In genomic region chr7:34669336-34669735, GRCm38 (mm10) we compare ENCODE assay signal across 21 mouse cellular contexts. TPM values are rescaled to one million over a fixed set of nuclear protein-coding genes. Genes with fewer than 3 reads are reported as not detected.
DNase-seq lines count a peak whose midpoint lies in the region; ATAC-seq lines count a peak whose summit lies in the region.
"Had no signal": no experiment of that assay in that cellular context is flagged by ENCODE, and none has a peak within 500 bp of the region (broad histone marks: within the 10 kb centered on the region; RNA-seq: fewer than 3 reads in every experiment).

No protein-coding gene starts in this region.

- DNase-seq in forebrain, embryonic 10.5 days (ENCODE audit: extremely low spot score, low spot score) = no peak
- no peak for DNase-seq in forebrain, embryonic 11.5 days (ENCODE audit: low spot score)
- peak; percentile 44 for DNase-seq in kidney, adult 9 months
- peak; percentile 96 for DNase-seq in ES-CJ7 (ENCODE audit: low read depth, low spot score)
- DNase-seq in limb, embryonic 11.5 days (ENCODE audit: low spot score) = no peak
- no peak for DNase-seq in spleen, postnatal 14 days (ENCODE audit: low spot score in 2 of 2)
- DNase-seq in gastrocnemius, adult 8-10 months (ENCODE audit: low spot score in 2 of 2) = no peak
- DNase-seq: adrenal gland, postnatal 36 days; cerebellum, adult 11-12 months; cerebellum, postnatal 14 days; gastrocnemius, postnatal 25 days; heart, postnatal 4 days; kidney, postnatal 25 days; liver, postnatal 0 days; lung, postnatal 14 days; thymus, adult 18-20 months had no signal

- 0 out of 2 replicates have a peak overlapping the region, but pooled peaks have one; percentile 46 for H3K27ac ChIP-seq in forebrain, embryonic 10.5 days
- H3K27ac ChIP-seq in forebrain, embryonic 11.5 days (ENCODE audit: low read depth, low read length) = no peak overlapping the region
- H3K27ac ChIP-seq in kidney, embryonic 14.5 days (ENCODE audit: low read depth, low read length) = no peak overlapping the region
- no peak overlapping the region for H3K27ac ChIP-seq in limb, embryonic 11.5 days (replicated peaks; ENCODE audit: low read depth, low read length)
- H3K27ac ChIP-seq: hindbrain, embryonic 15.5 days; intestine, embryonic 15.5 days had no signal

- no peak overlapping the region for H3K9ac ChIP-seq in forebrain, embryonic 11.5 days (ENCODE audit: low read length)
- no peak overlapping the region for H3K9ac ChIP-seq in kidney, embryonic 14.5 days (ENCODE audit: low read depth, low read length)
- peak overlapping the region; percentile 34; the same call in 1 of the 2 replicates for H3K9ac ChIP-seq in limb, embryonic 11.5 days (ENCODE audit: low read length)
- H3K9ac ChIP-seq: hindbrain, embryonic 15.5 days; intestine, embryonic 15.5 days; liver, postnatal 0 days had no signal

- H3K4me1 ChIP-seq in forebrain, embryonic 10.5 days = peaks cover 26% of the 10 kb centered on the region
- no peaks in the 10 kb centered on the region; the same call in 1 of the 2 replicates for H3K4me1 ChIP-seq in forebrain, embryonic 11.5 days (replicated peaks; ENCODE audit: control insufficient read depth, insufficient read depth, low read length)
- H3K4me1 ChIP-seq in kidney, embryonic 14.5 days (ENCODE audit: control insufficient read depth, insufficient read depth, low read length) = peaks cover 3% of the 10 kb centered on the region; the same call in 1 of the 2 replicates
- no peaks in the 10 kb centered on the region for H3K4me1 ChIP-seq in limb, embryonic 11.5 days (ENCODE audit: control insufficient read depth, insufficient read depth, low read length)
- H3K4me1 ChIP-seq: hindbrain, embryonic 15.5 days; intestine, embryonic 15.5 days had no signal

- no peak for ATAC-seq in forebrain, embryonic 11.5 days (replicated peaks; ENCODE audit: low FRiP score)
- ATAC-seq in kidney, embryonic 14.5 days (ENCODE audit: low FRiP score, low TSS enrichment) = no peak
- ATAC-seq in limb, embryonic 11.5 days (ENCODE audit: insufficient number of reproducible peaks, low FRiP score, low TSS enrichment, low read depth) = no peak
- ATAC-seq: forebrain, embryonic 14.5 days; intestine, embryonic 15.5 days; liver, postnatal 0 days; midbrain, embryonic 16.5 days had no signal

- no peaks in the 10 kb centered on the region for H3K36me3 ChIP-seq in forebrain, embryonic 10.5 days (replicated peaks)
- no peaks in the 10 kb centered on the region for H3K36me3 ChIP-seq in forebrain, embryonic 11.5 days (ENCODE audit: control insufficient read depth, insufficient read depth, low read length)
- no peaks in the 10 kb centered on the region for H3K36me3 ChIP-seq in kidney, embryonic 14.5 days (ENCODE audit: control insufficient read depth, insufficient read depth, low read length)
- H3K36me3 ChIP-seq in limb, embryonic 11.5 days (ENCODE audit: control insufficient read depth, insufficient read depth, low read length) = no peaks in the 10 kb centered on the region
- H3K36me3 ChIP-seq: hindbrain, embryonic 15.5 days; intestine, embryonic 15.5 days had no signal

- 19% methylated on average over 9 of the region's 9 CpGs for WGBS in forebrain, embryonic 10.5 days
- WGBS in forebrain, embryonic 11.5 days = 20% methylated on average over 9 of the region's 9 CpGs
- WGBS in kidney, embryonic 14.5 days = 26% methylated on average over 9 of the region's 9 CpGs
- 23% methylated on average over 9 of the region's 9 CpGs for WGBS in limb, embryonic 11.5 days

- H3K9me3 ChIP-seq in forebrain, embryonic 10.5 days = 0 out of 2 replicates have a peak, but pooled peaks cover 3% of the 10 kb centered on the region
- H3K9me3 ChIP-seq in forebrain, embryonic 11.5 days (ENCODE audit: control insufficient read depth, low read length) = no peaks in the 10 kb centered on the region
- H3K9me3 ChIP-seq in kidney, embryonic 14.5 days (ENCODE audit: control insufficient read depth, low read length) = no peaks in the 10 kb centered on the region
- H3K9me3 ChIP-seq in limb, embryonic 11.5 days (ENCODE audit: control insufficient read depth, low read length) = no peaks in the 10 kb centered on the region
- H3K9me3 ChIP-seq: hindbrain, embryonic 15.5 days; intestine, embryonic 15.5 days had no signal

- H3K27me3 ChIP-seq in forebrain, embryonic 10.5 days (ENCODE audit: poor library complexity, severe bottlenecking) = peaks cover 26% of the 10 kb centered on the region
- H3K27me3 ChIP-seq in forebrain, embryonic 11.5 days (ENCODE audit: control insufficient read depth, insufficient read depth, low read length) = peaks cover 15% of the 10 kb centered on the region
- peaks cover 4% of the 10 kb centered on the region for H3K27me3 ChIP-seq in kidney, embryonic 14.5 days (ENCODE audit: control insufficient read depth, insufficient read depth, low read length)
- H3K27me3 ChIP-seq in limb, embryonic 11.5 days (ENCODE audit: control insufficient read depth, insufficient read depth, low read length) = peaks cover 13% of the 10 kb centered on the region

- no peak overlapping the region for H3K4me2 ChIP-seq in forebrain, embryonic 11.5 days (ENCODE audit: low read depth, low read length, severe bottlenecking)
- H3K4me2 ChIP-seq in kidney, embryonic 14.5 days (replicated peaks; ENCODE audit: low read depth, low read length) = no peak overlapping the region
- H3K4me2 ChIP-seq in limb, embryonic 11.5 days (ENCODE audit: low read depth, severe bottlenecking) = no peak overlapping the region
- H3K4me2 ChIP-seq: hindbrain, embryonic 15.5 days; intestine, embryonic 15.5 days had no signal

- no peak overlapping the region for H3K4me3 ChIP-seq in forebrain, embryonic 10.5 days
- H3K4me3 ChIP-seq in forebrain, embryonic 11.5 days (ENCODE audit: low read depth, low read length) = no peak overlapping the region
- H3K4me3 ChIP-seq in kidney, embryonic 14.5 days (ENCODE audit: low read length) = no peak overlapping the region
- no peak overlapping the region for H3K4me3 ChIP-seq in limb, embryonic 11.5 days (ENCODE audit: low read depth, low read length)
- H3K4me3 ChIP-seq: hindbrain, embryonic 15.5 days; intestine, embryonic 15.5 days had no signal

RNA-seq across cellular contexts. Expression of gene Kctd15, which starts 12.8 kb away (rescaled TPM):
- 57.1 and 61.0 TPM in 2 replicates for polyA plus RNA-seq in forebrain, embryonic 10.5 days (2016; fragmentation: Nextera tagmentation; extraction: Ambion mirVana)
- polyA plus RNA-seq in forebrain, embryonic 11.5 days (2014; fragmentation: Nextera tagmentation; extraction: Ambion mirVana) = 22.4 and 24.3 TPM in 2 replicates
- polyA plus RNA-seq in kidney, embryonic 14.5 days (2014; fragmentation: Nextera tagmentation; extraction: Ambion mirVana) = 15.7 and 28.7 TPM in 2 replicates
- 23.4 and 28.2 TPM in 2 replicates for polyA plus RNA-seq in limb, embryonic 11.5 days (2014; fragmentation: Nextera tagmentation; extraction: Ambion mirVana)
- total RNA-seq in gastrocnemius, adult 8-10 months (2022) = 10 to 100 TPM; 55.6 to 60.8 (median 58.6) TPM

Comparison
In these comparisons a context has a peak if more than half of its experiments do, and no peak if none do; other contexts are left out.
1. DNase-seq: peak in kidney, adult 9 months (single experiment) and ES-CJ7 (single experiment); none in forebrain, embryonic 10.5 days (single experiment), forebrain, embryonic 11.5 days (single experiment), limb, embryonic 11.5 days (single experiment), spleen, postnatal 14 days (0 of 2) and gastrocnemius, adult 8-10 months (0 of 2).